9 mouse cellular contexts compared by ENCODE assay signal in genomic region chr1:173350372-173350957, GRCm38 (mm10). TPM values are rescaled to one million over a fixed set of nuclear protein-coding genes. Genes with fewer than 3 reads are reported as not detected.
DNase-seq lines count a peak whose midpoint lies in the region; ATAC-seq and TF ChIP-seq lines count a peak whose summit lies in the region.
"Had no signal": no experiment of that assay in that cellular context is flagged by ENCODE, and none has a peak within 500 bp of the region (broad histone marks: within the 10 kb centered on the region; RNA-seq: fewer than 3 reads in every experiment).

TSS of gene Aim2 (plus strand) at chr1:173350879.

- no peak for DNase-seq in heart, postnatal 25 days (ENCODE audit: low spot score)
- no peak for DNase-seq in limb, embryonic 11.5 days (ENCODE audit: low spot score)
- no peak for DNase-seq in left cerebral cortex, adult 2 months (ENCODE audit: extremely low spot score in 1 of 2, low spot score in 2 of 2)
- no peak for DNase-seq in thymus, postnatal 10 days (ENCODE audit: low spot score in 2 of 2)
- DNase-seq in urinary bladder, postnatal 36 days (ENCODE audit: low spot score in 2 of 2): no peak

- H3K9ac ChIP-seq in heart, embryonic 16.5 days (ENCODE audit: low read length): no peak within 1 kb of the TSS
- no peak within 1 kb of the TSS for H3K9ac ChIP-seq in embryonic facial prominence, embryonic 15.5 days
- no peak within 1 kb of the TSS for H3K9ac ChIP-seq in limb, embryonic 11.5 days (ENCODE audit: low read length)
- peak within 1 kb of the TSS; percentile 41 for H3K9ac ChIP-seq in neural tube, embryonic 12.5 days

- peak within 1 kb of the TSS; percentile 31 for H3K4me3 ChIP-seq in heart, embryonic 16.5 days (ENCODE audit: low read length)
- peak within 1 kb of the TSS; percentile 15; the same call in 1 of the 2 replicates for H3K4me3 ChIP-seq in embryonic facial prominence, embryonic 15.5 days (replicated peaks)
- H3K4me3 ChIP-seq in limb, embryonic 11.5 days (ENCODE audit: low read depth, low read length): peak within 1 kb of the TSS; percentile 16; the same call in 1 of the 2 replicates
- H3K4me3 ChIP-seq in neural tube, embryonic 12.5 days: peak within 1 kb of the TSS; percentile 32
- no peak within 1 kb of the TSS for H3K4me3 ChIP-seq in left cerebral cortex, adult 2 months

- peak within 1 kb of the TSS; percentile 61 for H3K4me2 ChIP-seq in heart, embryonic 16.5 days (ENCODE audit: low read depth, low read length)
- H3K4me2 ChIP-seq in embryonic facial prominence, embryonic 15.5 days (replicated peaks): peak within 1 kb of the TSS; percentile 40
- H3K4me2 ChIP-seq in limb, embryonic 11.5 days (ENCODE audit: low read depth, severe bottlenecking): peak within 1 kb of the TSS; percentile 29; the same call in 1 of the 2 replicates
- peak within 1 kb of the TSS; percentile 56 for H3K4me2 ChIP-seq in neural tube, embryonic 12.5 days (replicated peaks)

- no peak for TF ChIP-seq CTCF in left cerebral cortex, adult 2 months (IDR thresholded peaks at IDR 0.05)

- H3K9me3 ChIP-seq in heart, embryonic 16.5 days (replicated peaks; ENCODE audit: control insufficient read depth, low read length): no peaks in the 10 kb centered on the region
- no peaks in the 10 kb centered on the region for H3K9me3 ChIP-seq in embryonic facial prominence, embryonic 15.5 days (replicated peaks)
- no peaks in the 10 kb centered on the region for H3K9me3 ChIP-seq in limb, embryonic 11.5 days (ENCODE audit: control insufficient read depth, low read length)
- H3K9me3 ChIP-seq in neural tube, embryonic 12.5 days: no peaks in the 10 kb centered on the region

- peaks cover 6% of the 10 kb centered on the region for H3K4me1 ChIP-seq in heart, embryonic 16.5 days (ENCODE audit: control insufficient read depth, insufficient read depth, low read length)
- H3K4me1 ChIP-seq in embryonic facial prominence, embryonic 15.5 days: no peaks in the 10 kb centered on the region
- peaks cover 5% of the 10 kb centered on the region; the same call in 1 of the 2 replicates for H3K4me1 ChIP-seq in limb, embryonic 11.5 days (ENCODE audit: control insufficient read depth, insufficient read depth, low read length)
- H3K4me1 ChIP-seq in neural tube, embryonic 12.5 days: peaks cover 20% of the 10 kb centered on the region

- 11% methylated on average over 10 of the region's 10 CpGs for WGBS in heart, embryonic 16.5 days
- WGBS in embryonic facial prominence, embryonic 15.5 days: 15% methylated on average over 10 of the region's 10 CpGs
- WGBS in limb, embryonic 11.5 days: 15% methylated on average over 10 of the region's 10 CpGs
- 11% methylated on average over 10 of the region's 10 CpGs for WGBS in neural tube, embryonic 12.5 days

- H3K27ac ChIP-seq in heart, embryonic 16.5 days (ENCODE audit: low read length): no peak within 1 kb of the TSS
- H3K27ac ChIP-seq in embryonic facial prominence, embryonic 15.5 days (replicated peaks): no peak within 1 kb of the TSS
- no peak within 1 kb of the TSS for H3K27ac ChIP-seq in limb, embryonic 11.5 days (replicated peaks; ENCODE audit: low read depth, low read length)
- no peak within 1 kb of the TSS for H3K27ac ChIP-seq in neural tube, embryonic 12.5 days
- H3K27ac ChIP-seq in left cerebral cortex, adult 2 months: no peak within 1 kb of the TSS

- no peaks in the 10 kb centered on the region for H3K36me3 ChIP-seq in heart, embryonic 16.5 days (ENCODE audit: control insufficient read depth, insufficient read depth)
- no peaks in the 10 kb centered on the region for H3K36me3 ChIP-seq in embryonic facial prominence, embryonic 15.5 days
- H3K36me3 ChIP-seq in limb, embryonic 11.5 days (ENCODE audit: control insufficient read depth, insufficient read depth, low read length): no peaks in the 10 kb centered on the region
- peaks cover 10% of the 10 kb centered on the region for H3K36me3 ChIP-seq in neural tube, embryonic 12.5 days

- ATAC-seq in heart, embryonic 16.5 days (replicated peaks; ENCODE audit: extremely low read depth, insufficient read depth, low FRiP score): no peak
- ATAC-seq in embryonic facial prominence, embryonic 15.5 days (ENCODE audit: insufficient number of reproducible peaks, low FRiP score, low TSS enrichment, low read depth): no peak
- ATAC-seq in limb, embryonic 11.5 days (ENCODE audit: insufficient number of reproducible peaks, low FRiP score, low TSS enrichment, low read depth): peak; percentile 13; the same call in 1 of the 2 replicates
- peak; percentile 62 for ATAC-seq in neural tube, embryonic 12.5 days (ENCODE audit: low FRiP score, low read depth)
- ATAC-seq: Patski had no signal

- intact Hi-C loops in heart, postnatal 25 days (cut with DNase I): no loop called here
- intact Hi-C loops in left cerebral cortex, adult 2 months (cut with DNase I): no loop called here

- no peaks in the 10 kb centered on the region for H3K27me3 ChIP-seq in heart, embryonic 16.5 days (ENCODE audit: control insufficient read depth, insufficient read depth, low read length)
- H3K27me3 ChIP-seq in embryonic facial prominence, embryonic 15.5 days: no peaks in the 10 kb centered on the region
- H3K27me3 ChIP-seq in limb, embryonic 11.5 days (ENCODE audit: control insufficient read depth, insufficient read depth, low read length): no peaks in the 10 kb centered on the region
- no peaks in the 10 kb centered on the region for H3K27me3 ChIP-seq in neural tube, embryonic 12.5 days (replicated peaks)
- H3K27me3 ChIP-seq: Patski had no signal

RNA-seq across cellular contexts. Expression of gene Aim2, which starts in this region (rescaled TPM):
- 2.3 and 2.6 TPM in 2 replicates for polyA plus RNA-seq in heart, embryonic 16.5 days (2015; fragmentation: Nextera tagmentation; extraction: Ambion mirVana)
- 1 to 10 TPM; 1.2 to 1.6 TPM for total RNA-seq in heart, postnatal 25 days (2021)
- polyA plus RNA-seq in embryonic facial prominence, embryonic 15.5 days (2015; fragmentation: Nextera tagmentation; extraction: Ambion mirVana): 2.1 and 2.5 TPM in 2 replicates
- 1.2 and 2.5 TPM in 2 replicates for polyA plus RNA-seq in limb, embryonic 11.5 days (2014; fragmentation: Nextera tagmentation; extraction: Ambion mirVana)
- 3.8 and 4.5 TPM in 2 replicates for polyA plus RNA-seq in neural tube, embryonic 12.5 days (2016; fragmentation: Nextera tagmentation; extraction: Ambion mirVana)
- total RNA-seq in left cerebral cortex, adult 2 months (2021): 1 to 10 TPM; 2.5 to 4.1 TPM

Comparison
In these comparisons a context has a peak if more than half of its experiments do, and no peak if none do; other contexts are left out.
1. ATAC-seq: peak in limb, embryonic 11.5 days (single experiment) and neural tube, embryonic 12.5 days (single experiment); none in heart, embryonic 16.5 days (single experiment) and embryonic facial prominence, embryonic 15.5 days (single experiment).
2. Peak in every context shown above with its lines, with median percentiles within 50 percentile points of each other: H3K4me2 ChIP-seq.